3 mouse cellular contexts compared by ENCODE assay signal in the genomic region with DNA sequence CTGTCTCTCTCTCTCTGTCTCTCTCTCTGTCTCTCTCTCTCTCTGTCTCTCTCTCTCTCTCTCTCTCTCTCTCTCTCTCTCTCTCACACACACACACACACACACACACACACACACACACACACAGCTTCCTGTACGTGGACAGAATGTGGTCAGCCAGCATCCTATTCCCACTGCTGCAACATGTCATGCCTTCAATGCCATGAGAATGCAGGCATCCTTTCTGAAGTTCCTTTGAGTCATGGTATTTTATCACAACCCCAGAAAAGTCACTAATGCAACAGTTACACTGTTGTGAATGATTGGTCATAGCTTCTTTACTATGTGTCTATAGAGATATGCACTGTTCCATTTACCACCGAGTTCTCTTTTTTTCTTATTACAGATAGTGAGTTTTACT.
DNase-seq lines count a peak whose midpoint lies in the region; ATAC-seq lines count a peak whose summit lies in the region.

No protein-coding gene starts in this region.

- peak; percentile 79 for DNase-seq in 416B (ENCODE audit: low read depth)

- peak; percentile 73 for ATAC-seq in common myeloid progenitor, adult 5-6 weeks (replicated peaks; ENCODE audit: low read depth, poor library complexity, severe bottlenecking)
- peak; percentile 62 for ATAC-seq in megakaryocyte progenitor cell, adult 5-6 weeks (replicated peaks; ENCODE audit: poor library complexity)
